Mouse (Mus musculus) kidney, embryonic 14.5 days (tissue): ENCODE measurements around the gene Shank2. TPM values are rescaled to one million over a fixed set of nuclear protein-coding genes. Genes with fewer than 3 reads are reported as not detected.

Experiments used
- ATAC-seq: fragments of 200-750 bp; cut with Nextera tagmentation; 2 replicates; pipeline ENCODE4 v1.8.0; 2017; ENCODE audit warnings: moderate number of reproducible peaks, mild to moderate bottlenecking, moderate TSS enrichment, moderate library complexity; ENCODE audit not compliant: low FRiP score, low TSS enrichment
- H3K27ac ChIP-seq: fragments of 300-500 bp; sonication (generic); 2 replicates; pipeline ENCODE4 v1.5.1; 2014; ENCODE audit warnings: low read depth, mild to moderate bottlenecking, low read length, moderate library complexity, mixed read lengths
- H3K27me3 ChIP-seq: fragments of 300-500 bp; sonication (generic); 2 replicates; pipeline ENCODE4 v1.6.1; 2014; ENCODE audit warnings: mild to moderate bottlenecking, low read length; ENCODE audit not compliant: control insufficient read depth, insufficient read depth
- H3K36me3 ChIP-seq: fragments of 300-500 bp; sonication (generic); 2 replicates; pipeline ENCODE4 v1.6.1; 2014; ENCODE audit warnings: low read length, mixed read lengths; ENCODE audit not compliant: control insufficient read depth, insufficient read depth
- H3K4me1 ChIP-seq: fragments of 300-500 bp; sonication (generic); 2 replicates; pipeline ENCODE4 v1.6.1; 2014; ENCODE audit warnings: low read length, mixed read lengths; ENCODE audit not compliant: control insufficient read depth, insufficient read depth
- H3K4me2 ChIP-seq: fragments of 300-500 bp; sonication (generic); replicated peaks from 2 replicates; pipeline ENCODE4 v1.6.1; 2014; ENCODE audit warnings: low read depth, mild to moderate bottlenecking, low read length
- H3K4me3 ChIP-seq: fragments of 300-500 bp; sonication (generic); 2 replicates; pipeline ENCODE4 v1.5.1; 2014; ENCODE audit warnings: mild to moderate bottlenecking, low read length
- H3K9ac ChIP-seq: fragments of 300-500 bp; sonication (generic); 2 replicates; pipeline ENCODE4 v1.6.1; 2014; ENCODE audit warnings: low read depth, mild to moderate bottlenecking, low read length, moderate library complexity
- H3K9me3 ChIP-seq: fragments of 300-500 bp; sonication (generic); 2 replicates; pipeline ENCODE4 v1.6.1; 2016; ENCODE audit warnings: low read length; ENCODE audit not compliant: control insufficient read depth
- WGBS: fragments of 180-500 bp; shearing (Covaris S2); extraction: QIAGEN DNeasy Blood & Tissue Kit; methylation state at CpG from one replicate; pipeline ENCODE4 v1.1.7; 2014; 5-methylcytosine and 5-hydroxymethylcytosine counted together
- polyA plus RNA-seq: library from polyadenylated mRNA; unstranded; fragments of >200 nt; fragmentation: Nextera tagmentation; extraction: Ambion mirVana; gene quantifications from 2 replicates; pipeline ENCODE4 v1.2.1, GENCODE M21; 2014

The Shank2 gene
- polyA plus RNA-seq, 1 experiment from 2014 or later: 3.3 TPM

DNA sequence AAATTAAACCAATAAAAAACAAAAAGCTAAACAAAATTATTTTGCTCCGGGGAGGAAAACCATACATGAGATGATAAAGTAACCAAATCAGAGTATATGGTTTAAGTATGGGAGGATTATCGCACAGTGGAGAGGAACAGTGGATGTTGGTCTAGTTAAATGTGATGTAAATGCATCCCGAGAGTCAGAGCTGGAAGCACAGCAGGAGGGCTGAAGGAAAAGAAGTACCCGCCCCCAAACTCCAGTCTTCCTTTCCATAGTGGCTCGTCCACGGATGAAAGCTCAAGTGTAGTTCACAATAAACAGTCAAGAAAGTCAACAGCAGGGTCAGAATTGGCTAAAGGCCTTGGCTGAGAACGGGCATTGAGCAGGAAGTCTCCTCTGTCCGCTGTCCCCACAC lies 388.9 kb downstream of the Shank2 start:
- no peak overlapping the region for H3K4me2 ChIP-seq
- no peaks in the 10 kb centered on the region for H3K9me3 ChIP-seq
- H3K9ac ChIP-seq: no peak overlapping the region
- no peaks in the 10 kb centered on the region for H3K27me3 ChIP-seq
- H3K36me3 ChIP-seq: no peaks in the 10 kb centered on the region
- H3K4me3 ChIP-seq: no peak overlapping the region
- 66% methylated on average over 8 of the region's 8 CpGs for WGBS
- ATAC-seq: no peak
- H3K27ac ChIP-seq: no peak overlapping the region
- no peaks in the 10 kb centered on the region for H3K4me1 ChIP-seq

- no peak overlapping the region for H3K27ac ChIP-seq
- H3K4me1 ChIP-seq: no peaks in the 10 kb centered on the region
Observed at GRCm38 (mm10) chr7:144391727-144392126, 390.0 kb downstream of the Shank2 start.

GRCm38 (mm10) chr7:144402492-144402891 lies 400.8 kb downstream of the Shank2 start:
- no peaks in the 10 kb centered on the region for H3K4me1 ChIP-seq
- no peak overlapping the region for H3K9ac ChIP-seq
- no peaks in the 10 kb centered on the region for H3K36me3 ChIP-seq
- 72% methylated on average over 4 of the region's 4 CpGs for WGBS
- H3K9me3 ChIP-seq: no peaks in the 10 kb centered on the region
- H3K4me2 ChIP-seq: no peak overlapping the region
- no peaks in the 10 kb centered on the region for H3K27me3 ChIP-seq
- no peak overlapping the region for H3K4me3 ChIP-seq
- no peak for ATAC-seq
- no peak overlapping the region for H3K27ac ChIP-seq

More at GRCm38 (mm10) chr7:144391727-144392126, 390.0 kb downstream of the Shank2 start:
- Histone ChIP-seq H3K36me3 (no peaks in the 10 kb centered on the region), H3K4me3 (no peak overlapping the region), H3K27me3 (no peaks in the 10 kb centered on the region), H3K9ac (no peak overlapping the region), H3K9me3 (no peaks in the 10 kb centered on the region), H3K4me2 (no peak overlapping the region)
- 85% methylated on average over 6 of the region's 6 CpGs for WGBS
- no peak for ATAC-seq

DNA sequence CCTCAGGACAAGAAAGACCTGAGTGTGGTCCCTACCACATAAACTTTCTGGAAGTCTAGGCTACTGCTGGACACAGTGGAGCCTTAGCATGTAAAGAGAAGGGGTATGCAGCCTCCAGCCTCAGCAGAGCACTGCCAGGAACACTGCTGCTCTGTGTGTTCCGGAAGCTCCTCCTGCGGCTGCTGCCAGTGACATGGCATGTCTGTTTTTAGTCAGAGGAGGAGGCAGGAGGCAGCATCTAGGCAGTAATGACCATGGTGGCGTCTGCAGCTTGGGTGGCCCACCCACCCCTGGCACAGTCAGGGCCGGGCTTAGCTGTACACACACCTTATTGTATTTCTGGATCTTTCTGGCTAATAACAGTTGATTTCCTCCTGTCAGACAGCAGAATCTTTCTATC lies 405.9 kb downstream of the Shank2 start:
- no peak for ATAC-seq
- whole genome bisulfite sequencing: 56% methylated on average over 4 of the region's 4 CpGs
- H3K4me2 ChIP-seq: no peak overlapping the region

DNA sequence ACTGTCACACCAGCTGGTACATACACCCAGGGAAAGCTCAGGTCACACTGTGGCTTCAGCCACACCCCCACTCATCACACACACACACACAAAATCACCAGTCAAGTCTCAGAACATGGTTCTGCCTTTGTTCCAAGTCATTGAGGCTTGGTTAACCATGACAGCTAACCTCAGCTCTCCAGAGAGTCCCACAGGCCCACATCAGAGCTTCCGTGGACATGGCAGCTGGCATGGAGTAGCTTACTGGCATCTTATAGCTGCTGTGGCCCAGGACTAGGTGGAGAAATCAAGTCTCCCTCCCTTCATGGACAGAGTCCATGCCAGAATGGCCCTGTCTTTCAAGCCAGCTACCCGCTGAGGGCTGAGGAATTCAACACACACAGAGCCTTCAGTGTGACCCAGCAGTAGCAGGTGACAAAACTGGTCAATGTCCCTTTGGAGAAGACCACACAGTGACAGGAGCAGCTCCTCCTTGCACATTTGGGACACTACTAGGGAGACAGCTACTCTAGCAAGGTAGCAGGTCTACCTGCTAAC lies 406.8 kb downstream of the Shank2 start:
- no peak overlapping the region for H3K27ac ChIP-seq
- no peak overlapping the region for H3K4me3 ChIP-seq
- no peak overlapping the region for H3K4me2 ChIP-seq
- WGBS: 92% methylated on average over 2 of the region's 2 CpGs
- no peaks in the 10 kb centered on the region for H3K9me3 ChIP-seq
- no peak overlapping the region for H3K9ac ChIP-seq
- H3K27me3 ChIP-seq: no peaks in the 10 kb centered on the region
- no peak for ATAC-seq
- peaks cover 5% of the 10 kb centered on the region; the same call in 1 of the 2 replicates for H3K4me1 ChIP-seq
- H3K36me3 ChIP-seq: no peaks in the 10 kb centered on the region

More for the DNA sequence above, 405.9 kb downstream of the Shank2 start:
- no peak overlapping the region for H3K27ac ChIP-seq
- H3K9ac ChIP-seq: no peak overlapping the region
- H3K4me3 ChIP-seq: no peak overlapping the region
- H3K36me3 ChIP-seq: no peaks in the 10 kb centered on the region
- peaks cover 5% of the 10 kb centered on the region; the same call in 1 of the 2 replicates for H3K4me1 ChIP-seq
- no peaks in the 10 kb centered on the region for H3K27me3 ChIP-seq
- no peaks in the 10 kb centered on the region for H3K9me3 ChIP-seq

- H3K36me3 ChIP-seq: no peaks in the 10 kb centered on the region
- H3K4me2 ChIP-seq: no peak overlapping the region
- 76% methylated on average over 18 of the region's 18 CpGs for WGBS
- H3K27me3 ChIP-seq: no peaks in the 10 kb centered on the region
- no peak overlapping the region for H3K9ac ChIP-seq
- H3K27ac ChIP-seq: no peak overlapping the region
- no peak for ATAC-seq
- H3K9me3 ChIP-seq: no peaks in the 10 kb centered on the region
- no peak overlapping the region for H3K4me3 ChIP-seq
- H3K4me1 ChIP-seq: peaks cover 5% of the 10 kb centered on the region; the same call in 1 of the 2 replicates
Observed at GRCm38 (mm10) chr7:144409682-144410081, 408.0 kb downstream of the Shank2 start.

GRCm38 (mm10) chr7:144411967-144412906 lies 410.5 kb downstream of the Shank2 start:
- no peak overlapping the region for H3K9ac ChIP-seq
- H3K36me3 ChIP-seq: no peaks in the 10 kb centered on the region
- ATAC-seq: peak; percentile 14; the same call in 1 of the 2 replicates
- WGBS: 34% methylated on average over 22 of the region's 22 CpGs
- H3K4me3 ChIP-seq: no peak overlapping the region
- no peaks in the 10 kb centered on the region for H3K27me3 ChIP-seq
- H3K27ac ChIP-seq: no peak overlapping the region
- H3K4me2 ChIP-seq: no peak overlapping the region
- no peaks in the 10 kb centered on the region for H3K9me3 ChIP-seq
- H3K4me1 ChIP-seq: peaks cover 5% of the 10 kb centered on the region; the same call in 1 of the 2 replicates

- H3K4me2 ChIP-seq: no peak overlapping the region
- no peaks in the 10 kb centered on the region for H3K36me3 ChIP-seq
- WGBS: 79% methylated on average over 5 of the region's 5 CpGs
- H3K4me3 ChIP-seq: no peak overlapping the region
- no peaks in the 10 kb centered on the region for H3K27me3 ChIP-seq
- H3K9me3 ChIP-seq: no peaks in the 10 kb centered on the region
- H3K27ac ChIP-seq: no peak overlapping the region
- H3K9ac ChIP-seq: no peak overlapping the region
- no peak for ATAC-seq
- peaks cover 8% of the 10 kb centered on the region for H3K4me1 ChIP-seq
Observed at GRCm38 (mm10) chr7:144414632-144415031, 412.9 kb downstream of the Shank2 start.

GRCm38 (mm10) chr7:144415795-144416194 lies 414.1 kb downstream of the Shank2 start:
- Histone ChIP-seq H3K27me3 (no peaks in the 10 kb centered on the region), H3K36me3 (no peaks in the 10 kb centered on the region), H3K9ac (no peak overlapping the region), H3K27ac (no peak overlapping the region), H3K4me2 (no peak overlapping the region), H3K4me1 (peaks cover 17% of the 10 kb centered on the region), H3K4me3 (no peak overlapping the region), H3K9me3 (no peaks in the 10 kb centered on the region)
- 78% methylated on average over 4 of the region's 4 CpGs for WGBS
- no peak for ATAC-seq
